Mouse (Mus musculus) embryonic facial prominence, embryonic 14.5 days (tissue): ENCODE data around the gene Cd3eap. TPM values are rescaled to one million over a fixed set of nuclear protein-coding genes. Genes with fewer than 3 reads are reported as not detected.
A peak's percentile ranks its signal among the peaks of the same experiment; 100 is the strongest.

ENCODE experiments used
- ATAC-seq: fragments of 200-750 bp; cut with Nextera tagmentation; 2 replicates; pipeline ENCODE4 v1.8.0; 2017; ENCODE audit warnings: low read depth, moderate number of reproducible peaks, moderate TSS enrichment
- DNase-seq: peaks from one replicate; pipeline ENCODE4 v3.0.0-alpha.2; 2015; ENCODE audit warnings: low spot score
- H3K27ac ChIP-seq: fragments of 300-500 bp; sonication (generic); replicated peaks from 2 replicates; pipeline ENCODE4 v1.5.1; 2014; ENCODE audit warnings: low read depth, mild to moderate bottlenecking, low read length, moderate library complexity
- H3K27me3 ChIP-seq: fragments of 300-500 bp; sonication (generic); replicated peaks from 2 replicates; pipeline ENCODE4 v1.6.1; 2014; ENCODE audit warnings: low read length; ENCODE audit not compliant: control insufficient read depth, insufficient read depth
- H3K36me3 ChIP-seq: fragments of 300-500 bp; sonication (generic); 2 replicates; pipeline ENCODE4 v1.6.1; 2014; ENCODE audit warnings: low read length, mixed read lengths; ENCODE audit not compliant: control insufficient read depth, insufficient read depth
- H3K4me1 ChIP-seq: fragments of 300-500 bp; sonication (generic); 2 replicates; pipeline ENCODE4 v1.6.1; 2014; ENCODE audit warnings: antibody characterized with exemption, low read length; ENCODE audit not compliant: control insufficient read depth, insufficient read depth
- H3K4me2 ChIP-seq: fragments of 300-500 bp; sonication (generic); 2 replicates; pipeline ENCODE4 v1.6.1; 2014; ENCODE audit warnings: low read depth, mild to moderate bottlenecking, low read length, moderate library complexity, mixed read lengths
- H3K4me3 ChIP-seq: fragments of 300-500 bp; sonication (generic); 2 replicates; pipeline ENCODE4 v1.5.1; 2014; ENCODE audit warnings: low read depth, mild to moderate bottlenecking, low read length
- H3K9ac ChIP-seq: fragments of 300-500 bp; sonication (generic); 2 replicates; pipeline ENCODE4 v1.6.1; 2014; ENCODE audit warnings: low read depth, mild to moderate bottlenecking, low read length, moderate library complexity, mixed read lengths
- H3K9me3 ChIP-seq: fragments of 300-500 bp; sonication (generic); 2 replicates; pipeline ENCODE4 v1.6.1; 2016; ENCODE audit warnings: low read length; ENCODE audit not compliant: control insufficient read depth
- WGBS: fragments of 180-500 bp; shearing (Covaris S2); extraction: QIAGEN DNeasy Blood & Tissue Kit; methylation state at CpG from one replicate; pipeline ENCODE4 v1.1.7; 2014; 5-methylcytosine and 5-hydroxymethylcytosine counted together
- polyA plus RNA-seq: library from polyadenylated mRNA; unstranded; fragments of >200 nt; fragmentation: Nextera tagmentation; extraction: Ambion mirVana; gene quantifications from 2 replicates; pipeline ENCODE4 v1.2.1, GENCODE M21; 2014

The Cd3eap gene
- polyA plus RNA-seq, 1 experiment from 2014 or later: 18.8 TPM

- ATAC-seq: peak; percentile 72
- H3K4me2 ChIP-seq: peak overlapping the region; percentile 95
- no peaks in the 10 kb centered on the region for H3K27me3 ChIP-seq
- H3K9me3 ChIP-seq: no peaks in the 10 kb centered on the region; the same call in 1 of the 2 replicates
- DNase-seq: peak; percentile 79
- under 1% methylated on average over 25 of the region's 52 CpGs for WGBS
- no peak overlapping the region for H3K27ac ChIP-seq
- H3K4me3 ChIP-seq: peak overlapping the region; percentile 62
- H3K36me3 ChIP-seq: no peaks in the 10 kb centered on the region
- no peaks in the 10 kb centered on the region for H3K4me1 ChIP-seq
- H3K9ac ChIP-seq: peak overlapping the region; percentile 82
Observed at GRCm38 (mm10) chr7:19332709-19333352, 26.5 kb downstream of the Cd3eap start.

DNA sequence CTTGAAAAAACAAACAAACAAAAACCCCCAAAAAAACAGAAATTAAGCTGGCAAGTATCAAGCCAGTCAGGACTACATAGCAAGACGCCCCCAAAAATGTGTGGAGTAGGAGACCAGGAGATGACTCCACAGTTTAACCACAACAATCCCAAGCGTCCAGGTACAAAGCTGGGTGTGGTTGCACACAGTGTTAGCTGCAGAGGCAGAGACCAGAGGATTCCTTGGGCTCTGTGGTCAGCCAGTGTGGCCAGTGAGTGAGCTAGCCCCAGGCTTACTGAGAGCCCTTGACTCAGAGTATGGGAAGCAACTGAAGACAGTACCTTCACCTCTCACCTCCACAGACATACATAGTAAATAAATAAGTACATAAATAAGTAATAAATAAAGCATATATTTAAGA lies 27.4 kb downstream of the Cd3eap start:
- Histone ChIP-seq H3K4me3 (no peak overlapping the region), H3K9ac (no peak overlapping the region), H3K4me2 (peak overlapping the region; percentile 95; the same call in 1 of the 2 replicates), H3K27me3 (no peaks in the 10 kb centered on the region), H3K4me1 (peaks cover 1% of the 10 kb centered on the region; the same call in 1 of the 2 replicates), H3K27ac (no peak overlapping the region), H3K9me3 (no peaks in the 10 kb centered on the region; the same call in 1 of the 2 replicates), H3K36me3 (no peaks in the 10 kb centered on the region)
- WGBS: 63% methylated on average over 2 of the region's 2 CpGs
- no peak for ATAC-seq
- no peak for DNase-seq

- Histone ChIP-seq H3K4me3 (no peak overlapping the region), H3K27me3 (no peaks in the 10 kb centered on the region; the same call in 1 of the 2 replicates), H3K27ac (no peak overlapping the region), H3K9ac (no peak overlapping the region), H3K36me3 (no peaks in the 10 kb centered on the region), H3K4me2 (no peak overlapping the region), H3K9me3 (no peaks in the 10 kb centered on the region; the same call in 1 of the 2 replicates), H3K4me1 (peaks cover 10% of the 10 kb centered on the region)
- DNase-seq (no peak), ATAC-seq (no peak)
Observed at GRCm38 (mm10) chr7:19328425-19328824, 30.9 kb downstream of the Cd3eap start.

GRCm38 (mm10) chr7:19327782-19328181 lies 31.5 kb downstream of the Cd3eap start:
- ATAC-seq: no peak
- Histone ChIP-seq H3K9me3 (no peaks in the 10 kb centered on the region; the same call in 1 of the 2 replicates), H3K36me3 (no peaks in the 10 kb centered on the region), H3K4me3 (0 out of 2 replicates have a peak overlapping the region, but pooled peaks have one; percentile 41), H3K9ac (peak overlapping the region; percentile 66; the same call in 1 of the 2 replicates), H3K27ac (peak overlapping the region; percentile 72; the same call in 1 of the 2 replicates), H3K27me3 (no peaks in the 10 kb centered on the region; the same call in 1 of the 2 replicates), H3K4me1 (peaks cover 10% of the 10 kb centered on the region), H3K4me2 (peak overlapping the region; percentile 64)
- 79% methylated on average over 5 of the region's 5 CpGs for WGBS
- no peak for DNase-seq

DNA sequence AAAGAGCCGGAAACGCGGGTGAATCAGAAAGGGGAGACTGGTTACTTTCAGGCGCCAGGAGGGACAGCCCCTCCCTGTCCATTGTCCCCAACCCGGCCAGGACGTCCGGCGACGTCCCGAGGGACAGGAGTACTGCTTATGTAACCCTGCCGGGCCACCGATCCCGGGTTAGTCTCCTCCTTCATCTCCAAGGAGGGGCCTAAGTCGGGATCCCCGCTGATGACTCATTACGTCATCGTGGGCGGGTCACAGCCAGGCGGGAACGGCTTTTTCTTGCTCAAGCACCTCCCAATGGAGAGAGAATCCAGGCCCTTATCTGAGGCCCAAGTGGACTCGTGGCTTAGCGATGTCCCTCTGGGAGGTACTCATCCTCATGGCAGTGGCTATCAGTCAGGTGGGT lies 32.2 kb downstream of the Cd3eap start:
- Histone ChIP-seq H3K4me3 (peak overlapping the region; percentile 41), H3K36me3 (no peaks in the 10 kb centered on the region), H3K27ac (peak overlapping the region; percentile 72), H3K4me2 (peak overlapping the region; percentile 64), H3K9me3 (no peaks in the 10 kb centered on the region; the same call in 1 of the 2 replicates), H3K27me3 (no peaks in the 10 kb centered on the region; the same call in 1 of the 2 replicates), H3K4me1 (peaks cover 10% of the 10 kb centered on the region), H3K9ac (peak overlapping the region; percentile 66)
- peak; percentile 94 for DNase-seq
- WGBS: 3% methylated on average over 14 of the region's 22 CpGs
- peak; percentile 75 for ATAC-seq

DNA sequence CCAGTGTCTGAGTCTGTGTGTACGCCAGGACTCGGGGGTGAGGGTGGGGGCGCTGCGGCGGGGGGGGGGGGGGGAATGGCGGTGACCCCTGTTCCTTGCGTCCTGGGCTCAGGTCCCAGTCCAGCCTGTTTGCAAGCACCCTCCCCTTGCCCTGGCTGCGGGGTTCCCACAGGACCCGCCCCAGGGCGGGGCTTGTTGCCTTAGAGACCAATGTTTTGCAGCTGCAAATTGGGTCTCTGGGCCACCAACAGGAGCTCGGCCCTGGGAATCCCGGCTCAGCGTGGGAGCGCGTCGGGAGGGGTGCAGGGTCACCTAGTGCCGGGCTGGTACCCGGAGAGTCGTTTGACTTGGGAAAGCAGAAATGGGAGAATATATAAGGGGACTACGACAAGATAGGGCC lies 32.9 kb downstream of the Cd3eap start:
- H3K27me3 ChIP-seq: no peaks in the 10 kb centered on the region; the same call in 1 of the 2 replicates
- H3K9ac ChIP-seq: peak overlapping the region; percentile 66
- peaks cover 10% of the 10 kb centered on the region for H3K4me1 ChIP-seq
- H3K9me3 ChIP-seq: no peaks in the 10 kb centered on the region; the same call in 1 of the 2 replicates
- DNase-seq (peak; percentile 89), ATAC-seq (peak; percentile 78)
- peak overlapping the region; percentile 64 for H3K4me2 ChIP-seq
- no peaks in the 10 kb centered on the region for H3K36me3 ChIP-seq
- peak overlapping the region; percentile 72 for H3K27ac ChIP-seq
- WGBS: under 1% methylated on average over 19 of the region's 20 CpGs
- peak overlapping the region; percentile 41 for H3K4me3 ChIP-seq

DNA sequence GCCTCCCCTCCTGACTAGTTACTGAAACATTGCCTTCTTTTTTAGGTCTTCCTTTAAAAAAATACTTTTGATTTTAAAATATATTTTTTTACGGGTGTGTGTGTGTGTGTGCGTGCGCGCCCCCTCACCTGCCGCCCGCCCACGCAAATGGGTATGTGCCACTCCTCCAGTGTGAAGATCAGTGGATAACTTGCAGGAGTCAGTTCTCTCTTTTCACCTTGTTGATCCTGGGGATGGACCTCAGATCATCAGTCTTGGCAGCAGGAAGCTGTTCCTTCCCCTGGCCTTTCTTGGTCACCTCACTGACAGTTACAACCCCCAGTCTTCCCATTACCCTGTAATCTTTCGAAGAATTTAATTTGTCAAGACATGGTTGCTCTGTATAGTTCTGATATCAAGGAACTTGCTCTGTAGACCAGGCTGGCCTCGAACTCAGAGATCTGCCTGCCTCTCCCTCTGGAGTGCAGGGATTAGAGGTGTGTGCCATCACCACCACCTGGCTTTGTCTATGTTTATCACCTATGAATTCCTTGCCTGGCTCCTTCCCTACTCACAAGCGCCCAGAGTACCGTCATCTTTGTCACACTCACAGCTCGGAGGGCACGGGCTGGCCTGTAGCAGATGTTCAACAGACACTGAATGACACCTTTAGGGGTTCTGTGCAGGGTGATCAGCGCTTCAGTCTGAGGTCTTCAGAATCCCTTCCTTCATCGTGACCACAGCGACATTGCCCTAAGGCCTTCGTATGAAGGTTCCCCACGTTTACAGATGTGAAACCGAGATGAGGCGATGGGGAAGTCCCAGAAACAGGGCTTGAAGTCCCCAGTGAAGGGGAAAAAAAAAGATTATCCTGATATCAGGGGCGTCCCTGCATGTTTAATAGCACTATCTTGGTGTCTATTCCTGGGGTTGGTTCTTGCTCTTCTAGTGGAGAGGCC lies 33.8 kb downstream of the Cd3eap start:
- no peaks in the 10 kb centered on the region; the same call in 1 of the 2 replicates for H3K27me3 ChIP-seq
- ATAC-seq: no peak
- no peaks in the 10 kb centered on the region; the same call in 1 of the 2 replicates for H3K9me3 ChIP-seq
- peak overlapping the region; percentile 64; the same call in 1 of the 2 replicates for H3K4me2 ChIP-seq
- 74% methylated on average over 21 of the region's 21 CpGs for WGBS
- H3K36me3 ChIP-seq: no peaks in the 10 kb centered on the region
- no peak overlapping the region for H3K27ac ChIP-seq
- no peak for DNase-seq
- no peak overlapping the region for H3K4me3 ChIP-seq
- H3K9ac ChIP-seq: no peak overlapping the region
- peaks cover 12% of the 10 kb centered on the region for H3K4me1 ChIP-seq

GRCm38 (mm10) chr7:19324221-19324620 lies 35.1 kb downstream of the Cd3eap start:
- 89% methylated on average over 11 of the region's 11 CpGs for WGBS
- Histone ChIP-seq H3K4me3 (no peak overlapping the region), H3K9ac (no peak overlapping the region), H3K4me1 (peaks cover 19% of the 10 kb centered on the region), H3K27me3 (no peaks in the 10 kb centered on the region; the same call in 1 of the 2 replicates), H3K27ac (no peak overlapping the region), H3K36me3 (no peaks in the 10 kb centered on the region), H3K4me2 (no peak overlapping the region), H3K9me3 (no peaks in the 10 kb centered on the region; the same call in 1 of the 2 replicates)
- no peak for ATAC-seq
- no peak for DNase-seq
